Mouse (Mus musculus): ENCODE results near the gene Popdc2. TPM values are rescaled to one million over a fixed set of nuclear protein-coding genes. Genes with fewer than 3 reads are reported as not detected.

Popdc2 gene
- total RNA-seq (2023): not detected

GRCm38 (mm10) chr16:38361933-38362332, at the start of gene Popdc2:
TSS of gene Popdc2 (plus strand) at chr16:38362209.

DNA sequence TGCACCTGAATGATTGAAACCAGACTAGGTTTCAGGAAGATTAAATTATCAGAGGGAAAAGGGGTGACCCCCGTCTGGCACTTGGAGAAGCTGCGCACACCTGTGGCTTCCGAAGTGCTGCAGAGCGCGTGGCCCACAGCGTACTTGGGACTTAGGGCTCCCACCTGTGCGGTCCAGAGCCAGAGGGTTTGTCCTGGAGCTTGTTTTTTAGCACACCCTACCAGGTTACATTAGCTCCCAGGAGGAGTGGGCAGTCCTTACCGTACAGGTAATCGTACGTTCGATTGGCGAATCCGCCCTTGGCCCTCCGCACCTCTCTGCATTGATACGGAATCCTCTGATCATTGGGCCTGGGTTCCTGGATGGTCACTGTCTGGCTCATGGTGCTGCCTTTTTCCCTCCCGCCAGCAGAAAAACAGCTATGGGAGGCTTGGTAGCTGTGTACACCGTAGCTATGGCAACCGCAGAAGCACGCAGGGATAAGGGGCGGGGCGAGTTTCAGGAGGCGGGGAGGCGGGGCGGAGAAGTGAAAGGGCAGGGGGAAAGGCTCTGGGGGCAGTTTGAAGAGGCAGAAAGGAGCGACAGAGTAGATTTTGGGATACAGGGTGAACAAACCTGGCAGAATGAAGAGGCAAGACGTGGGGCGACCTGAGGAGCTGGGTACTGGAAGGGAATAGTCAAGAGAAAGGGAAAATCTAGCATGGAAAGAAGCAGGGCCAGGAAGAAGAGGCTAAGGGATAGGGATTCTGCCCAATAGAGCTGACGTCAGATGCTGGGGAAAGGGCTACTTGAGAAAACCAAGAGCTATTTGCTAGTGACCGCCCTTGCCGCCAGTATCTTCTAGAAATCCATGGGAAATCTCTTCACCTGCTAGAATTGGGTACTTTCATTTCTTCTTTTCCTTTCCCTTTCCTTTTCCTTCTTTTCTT, 20.3 kb upstream of the Popdc2 start, which contains the start of gene Maats1:
TSS of gene Maats1 (minus strand) at position 748 of the 929 bp plus-strand sequence.

GRCm38 (mm10) chr16:38346529-38347325, 15.3 kb upstream of the Popdc2 start, which contains the start of the genes Cox17 and Gm21987:
TSS of gene Cox17 (plus strand) at chr16:38346991.
TSS of gene Gm21987 (plus strand) at chr16:38347040.

Other genes with a start within 250 kb of the Popdc2 start
- not detected for gene Nr1i2, start 67.4 kb upstream of the Popdc2 start, total RNA-seq (2023)
- not detected for gene Maats1, start 20.1 kb upstream of the Popdc2 start, total RNA-seq (2023)
- gene Cox17, start 15.2 kb upstream of the Popdc2 start, total RNA-seq (2023): 44.6 TPM
- gene Gm21987, start 15.2 kb upstream of the Popdc2 start, total RNA-seq (2023): not detected
- gene Pla1a, start 70.9 kb downstream of the Popdc2 start, total RNA-seq (2023): not detected
- gene Adprh, start 90.5 kb downstream of the Popdc2 start, total RNA-seq (2023): 16.7 TPM
- 1.0 TPM for gene Cd80, start 93.4 kb downstream of the Popdc2 start, total RNA-seq (2023)
- gene Timmdc1, start 160.5 kb downstream of the Popdc2 start, total RNA-seq (2023): 13.2 TPM
- 19.1 TPM for gene Poglut1, start 188.0 kb downstream of the Popdc2 start, total RNA-seq (2023)
- gene Tmem39a, start 196.5 kb downstream of the Popdc2 start, total RNA-seq (2023): 53.5 TPM

Data from CD4-positive naive resting alpha-beta T cell, adult 76 days (primary cell).